Mouse (Mus musculus) embryonic facial prominence, embryonic 10.5 days (tissue): ENCODE measurements around the gene Adgrd1. TPM values are rescaled to one million over a fixed set of nuclear protein-coding genes. Genes with fewer than 3 reads are reported as not detected.

Experiments
- DNase-seq: peaks from one replicate; pipeline ENCODE4 v3.0.0-alpha.2; 2017; ENCODE audit warnings: low spot score
- H3K27ac ChIP-seq: fragments of 300-500 bp; sonication (generic); replicated peaks from 2 replicates; pipeline ENCODE4 v1.5.1; 2016; ENCODE audit warnings: mild to moderate bottlenecking
- H3K27me3 ChIP-seq: fragments of 300-500 bp; sonication (generic); replicated peaks from 2 replicates; pipeline ENCODE4 v1.6.1; 2016; ENCODE audit warnings: low read depth, mild to moderate bottlenecking; ENCODE audit not compliant: poor library complexity, severe bottlenecking
- H3K36me3 ChIP-seq: fragments of 300-500 bp; sonication (generic); replicated peaks from 2 replicates; pipeline ENCODE4 v1.6.1; 2016; ENCODE audit warnings: mild to moderate bottlenecking, moderate library complexity
- H3K4me1 ChIP-seq: fragments of 300-500 bp; sonication (generic); 2 replicates; pipeline ENCODE4 v1.6.1; 2016
- H3K4me3 ChIP-seq: fragments of 300-500 bp; sonication (generic); 2 replicates; pipeline ENCODE4 v1.5.1; 2016; ENCODE audit warnings: mild to moderate bottlenecking, moderate library complexity
- H3K9me3 ChIP-seq: fragments of 300-500 bp; sonication (generic); 2 replicates; pipeline ENCODE4 v1.6.1; 2016; ENCODE audit warnings: mild to moderate bottlenecking
- WGBS: fragments of 180-500 bp; shearing (Covaris S2); methylation state at CpG from one replicate; pipeline ENCODE4 v1.1.7; 2016; 5-methylcytosine and 5-hydroxymethylcytosine counted together
- polyA plus RNA-seq: library from polyadenylated mRNA; unstranded; fragments of >200 nt; fragmentation: Nextera tagmentation; extraction: Ambion mirVana; gene quantifications from 2 replicates; pipeline ENCODE4 v1.2.1, GENCODE M21; 2016

The Adgrd1 gene
- polyA plus RNA-seq, result not detected in 2 replicates

DNA sequence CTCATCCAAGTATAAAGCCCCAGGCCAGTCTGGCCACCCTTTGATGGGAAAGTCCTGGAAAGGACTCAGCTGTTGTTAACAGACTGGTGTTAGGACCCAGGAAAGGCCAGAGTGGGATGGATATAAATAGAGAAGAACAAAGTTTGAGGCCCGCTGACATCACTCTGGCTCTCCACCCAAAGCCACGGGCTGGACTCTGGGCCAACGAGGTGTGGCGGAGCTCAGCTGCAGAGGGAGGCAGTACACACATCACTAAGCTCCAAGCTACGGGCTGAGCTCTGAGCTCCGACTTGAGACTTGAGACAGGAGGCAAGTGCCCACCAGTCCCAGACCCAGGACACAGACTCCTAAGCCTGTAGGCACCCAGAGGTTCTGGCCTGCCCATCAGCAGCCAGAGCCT lies at the start of gene Adgrd1:
TSS of gene Adgrd1 (plus strand) at position 240 of the 400 bp plus-strand sequence.
- Histone ChIP-seq H3K27ac (no peak within 1 kb of the TSS), H3K27me3 (no peaks in the 10 kb centered on the region), H3K36me3 (no peaks in the 10 kb centered on the region), H3K4me1 (0 out of 2 replicates have a peak, but pooled peaks cover 5% of the 10 kb centered on the region), H3K4me3 (no peak within 1 kb of the TSS), H3K9me3 (no peaks in the 10 kb centered on the region)
- no peak for DNase-seq
- 66% methylated on average over 6 of the region's 6 CpGs for WGBS

DNA sequence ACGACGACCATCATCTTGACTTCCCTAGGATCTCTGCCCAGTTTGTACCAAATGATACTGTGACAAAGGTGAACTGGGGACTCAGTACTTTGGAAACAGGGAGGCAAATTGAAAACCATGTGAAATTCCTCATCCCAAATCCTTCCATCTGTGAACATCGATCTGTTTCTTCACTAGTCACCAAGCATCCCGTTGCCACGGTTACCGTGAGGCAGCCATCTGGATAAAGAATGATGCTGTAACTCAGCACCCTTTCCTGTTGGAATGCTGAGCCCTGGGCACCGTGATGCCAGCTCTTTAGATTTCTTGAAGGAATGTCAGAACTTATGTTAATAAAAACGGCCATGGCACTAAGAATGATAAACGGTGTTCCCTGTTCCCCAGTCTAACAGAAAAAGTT lies 47.2 kb upstream of the Adgrd1 start:
- Histone ChIP-seq H3K4me1 (peaks cover 17% of the 10 kb centered on the region), H3K9me3 (no peaks in the 10 kb centered on the region), H3K27me3 (no peaks in the 10 kb centered on the region), H3K27ac (no peak overlapping the region), H3K36me3 (no peaks in the 10 kb centered on the region), H3K4me3 (no peak overlapping the region)
- peak; percentile 52 for DNase-seq
- WGBS, result 79% methylated on average over 9 of the region's 9 CpGs

DNA sequence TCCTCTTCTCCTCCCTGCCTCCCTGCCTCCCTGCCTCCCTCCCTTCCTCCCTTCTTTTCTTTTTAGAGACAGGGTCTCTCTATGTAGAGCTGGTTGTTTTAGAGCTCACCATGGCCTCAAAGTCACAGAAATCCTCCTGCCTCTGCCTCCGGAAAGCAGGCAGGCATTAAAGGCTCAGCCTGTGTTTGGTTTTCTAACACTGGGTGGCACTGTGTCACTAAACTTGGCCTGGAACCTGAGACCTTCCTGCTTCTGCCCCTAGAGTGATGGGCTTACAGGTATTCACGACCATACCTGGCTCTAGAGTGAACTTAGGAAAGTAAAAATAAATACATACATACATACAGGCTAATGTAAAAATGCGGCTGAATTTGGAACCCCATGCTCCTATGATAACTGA lies 44.6 kb upstream of the Adgrd1 start:
- Histone ChIP-seq H3K27me3 (no peaks in the 10 kb centered on the region), H3K27ac (no peak overlapping the region), H3K36me3 (no peaks in the 10 kb centered on the region), H3K4me1 (peaks cover 9% of the 10 kb centered on the region), H3K9me3 (no peaks in the 10 kb centered on the region), H3K4me3 (no peak overlapping the region)
- 86% methylated on average over 3 of the region's 3 CpGs for WGBS
- no peak for DNase-seq

GRCm38 (mm10) chr5:129052636-129053355 lies 43.8 kb upstream of the Adgrd1 start:
- 0 out of 2 replicates have a peak overlapping the region, but pooled peaks have one; percentile 13 for H3K4me3 ChIP-seq
- peak overlapping the region; percentile 48 for H3K27ac ChIP-seq
- no peaks in the 10 kb centered on the region for H3K36me3 ChIP-seq
- no peaks in the 10 kb centered on the region for H3K9me3 ChIP-seq
- H3K27me3 ChIP-seq, result no peaks in the 10 kb centered on the region
- WGBS, result 34% methylated on average over 20 of the region's 20 CpGs
- peaks cover 9% of the 10 kb centered on the region for H3K4me1 ChIP-seq
- peak; percentile 26 for DNase-seq

GRCm38 (mm10) chr5:129054675-129055284 lies 41.8 kb upstream of the Adgrd1 start:
- no peaks in the 10 kb centered on the region for H3K9me3 ChIP-seq
- H3K4me3 ChIP-seq, result no peak overlapping the region
- 88% methylated on average over 9 of the region's 9 CpGs for WGBS
- H3K36me3 ChIP-seq, result no peaks in the 10 kb centered on the region
- H3K27ac ChIP-seq, result no peak overlapping the region
- H3K4me1 ChIP-seq, result peaks cover 5% of the 10 kb centered on the region; the same call in 1 of the 2 replicates
- no peak for DNase-seq
- H3K27me3 ChIP-seq, result no peaks in the 10 kb centered on the region

- Histone ChIP-seq H3K27ac (no peak overlapping the region), H3K9me3 (no peaks in the 10 kb centered on the region), H3K4me3 (no peak overlapping the region), H3K4me1 (peaks cover 6% of the 10 kb centered on the region), H3K36me3 (no peaks in the 10 kb centered on the region), H3K27me3 (peaks cover 24% of the 10 kb centered on the region)
- WGBS, result 82% methylated on average over 3 of the region's 3 CpGs
- no peak for DNase-seq
Measured at GRCm38 (mm10) chr5:129059116-129059515, 37.4 kb upstream of the Adgrd1 start.

DNA sequence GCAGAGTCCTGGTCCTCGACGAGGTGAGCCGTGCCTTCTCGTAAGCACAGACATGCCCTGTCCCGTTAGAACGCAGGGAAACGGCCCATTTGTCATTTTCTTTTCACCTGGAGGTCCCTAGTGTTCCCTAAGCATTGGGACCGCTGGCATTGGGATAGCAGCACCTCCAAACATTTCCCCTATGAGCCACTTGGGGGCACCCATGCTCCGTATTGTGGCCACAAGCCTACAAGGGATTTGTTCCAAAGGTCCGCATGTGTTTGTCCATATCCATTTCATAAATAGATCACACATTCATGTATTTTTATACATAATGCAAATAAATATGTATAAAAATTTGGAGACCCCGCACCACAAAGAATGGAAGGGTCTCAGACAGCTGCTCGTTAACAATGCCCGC lies 35.0 kb upstream of the Adgrd1 start:
- Histone ChIP-seq H3K4me1 (peaks cover 6% of the 10 kb centered on the region), H3K27ac (no peak overlapping the region), H3K27me3 (peaks cover 24% of the 10 kb centered on the region), H3K36me3 (no peaks in the 10 kb centered on the region), H3K4me3 (no peak overlapping the region), H3K9me3 (no peaks in the 10 kb centered on the region)
- DNase-seq, result peak; percentile 65
- 23% methylated on average over 13 of the region's 13 CpGs for WGBS

- peaks cover 24% of the 10 kb centered on the region for H3K27me3 ChIP-seq
- H3K27ac ChIP-seq, result no peak overlapping the region
- H3K9me3 ChIP-seq, result no peaks in the 10 kb centered on the region
- H3K4me3 ChIP-seq, result peak overlapping the region; percentile 31
- 15% methylated on average over 21 of the region's 21 CpGs for WGBS
- peak; percentile 83 for DNase-seq
- H3K4me1 ChIP-seq, result peaks cover 6% of the 10 kb centered on the region
- H3K36me3 ChIP-seq, result no peaks in the 10 kb centered on the region
Measured at GRCm38 (mm10) chr5:129063037-129063791, 33.3 kb upstream of the Adgrd1 start.

DNA sequence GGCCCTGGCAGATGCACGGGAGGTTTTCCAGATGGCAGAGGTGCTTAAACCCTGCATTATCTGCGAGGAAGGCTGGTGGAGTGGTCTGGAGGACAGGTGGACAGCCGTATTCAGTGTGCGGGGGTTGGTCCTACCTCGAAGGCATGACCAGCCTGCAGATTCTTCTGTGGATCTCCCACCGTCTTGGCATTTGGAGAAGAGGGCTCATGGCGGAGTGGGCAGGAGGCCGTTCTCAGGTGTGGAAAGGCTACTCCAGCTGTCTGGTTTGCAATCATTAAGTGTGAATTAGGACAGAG lies 32.8 kb upstream of the Adgrd1 start:
- H3K27me3 ChIP-seq, result peaks cover 24% of the 10 kb centered on the region
- no peaks in the 10 kb centered on the region for H3K36me3 ChIP-seq
- H3K9me3 ChIP-seq, result no peaks in the 10 kb centered on the region
- peak overlapping the region; percentile 31 for H3K4me3 ChIP-seq
- WGBS, result 59% methylated on average over 8 of the region's 8 CpGs
- H3K27ac ChIP-seq, result no peak overlapping the region
- peaks cover 6% of the 10 kb centered on the region for H3K4me1 ChIP-seq
- no peak for DNase-seq

GRCm38 (mm10) chr5:129064186-129064585 lies 32.4 kb upstream of the Adgrd1 start:
- Histone ChIP-seq H3K9me3 (no peaks in the 10 kb centered on the region), H3K4me3 (no peak overlapping the region), H3K36me3 (no peaks in the 10 kb centered on the region), H3K4me1 (peaks cover 6% of the 10 kb centered on the region), H3K27me3 (peaks cover 24% of the 10 kb centered on the region), H3K27ac (no peak overlapping the region)
- no peak for DNase-seq
- 79% methylated on average over 11 of the region's 11 CpGs for WGBS

GRCm38 (mm10) chr5:129065301-129065700 lies 31.2 kb upstream of the Adgrd1 start:
- DNase-seq, result no peak
- no peak overlapping the region for H3K27ac ChIP-seq
- H3K9me3 ChIP-seq, result no peaks in the 10 kb centered on the region
- H3K36me3 ChIP-seq, result no peaks in the 10 kb centered on the region
- peaks cover 23% of the 10 kb centered on the region for H3K27me3 ChIP-seq
- H3K4me1 ChIP-seq, result peaks cover 6% of the 10 kb centered on the region
- no peak overlapping the region for H3K4me3 ChIP-seq
- WGBS, result 82% methylated on average over 12 of the region's 12 CpGs

GRCm38 (mm10) chr5:129065946-129066345 lies 30.6 kb upstream of the Adgrd1 start:
- Histone ChIP-seq H3K27ac (no peak overlapping the region), H3K36me3 (no peaks in the 10 kb centered on the region), H3K4me1 (peaks cover 8% of the 10 kb centered on the region), H3K9me3 (no peaks in the 10 kb centered on the region), H3K4me3 (no peak overlapping the region), H3K27me3 (peaks cover 17% of the 10 kb centered on the region)
- no peak for DNase-seq
- 82% methylated on average over 9 of the region's 9 CpGs for WGBS
